Mouse (Mus musculus) adrenal gland, adult 8-10 months (tissue): ENCODE results near the gene C1ql1. TPM values are rescaled to one million over a fixed set of nuclear protein-coding genes. Genes with fewer than 3 reads are reported as not detected.

ENCODE experiments used
- DNase-seq: peaks from one replicate; pipeline ENCODE4 v3.0.0; 2022
- total RNA-seq, 4 experiments: library from RNA; stranded (reverse); gene quantifications; 2 replicates each; pipeline ENCODE4 v1.2.4; 2022

The C1ql1 gene
- total RNA-seq, 4 experiments from 2014 or later: 62.1 to 91.9 (median 72.9) TPM

- peak; percentile 55 for DNase-seq
These were observed 45.7 kb downstream of the C1ql1 start, which contains the start of gene Gfap for GRCm38 (mm10) chr11:102900763-102901162. Gfap (minus strand) TSS chr11:102900912.

- DNase-seq: no peak
These were observed 48.1 kb downstream of the C1ql1 start for GRCm38 (mm10) chr11:102898408-102898807.

GRCm38 (mm10) chr11:102896641-102897040, 49.8 kb downstream of the C1ql1 start:
- no peak for DNase-seq

- DNase-seq: no peak
These were observed 50.7 kb downstream of the C1ql1 start for GRCm38 (mm10) chr11:102895779-102896178.

GRCm38 (mm10) chr11:102894716-102895115, 51.8 kb downstream of the C1ql1 start:
- DNase-seq: no peak

GRCm38 (mm10) chr11:102893015-102893651, 53.4 kb downstream of the C1ql1 start:
- DNase-seq: peak; percentile 49

- DNase-seq: no peak
These were observed 56.4 kb downstream of the C1ql1 start for GRCm38 (mm10) chr11:102890096-102890495.

Other genes starting within 250 kb of the C1ql1 start
- 10 to 100 TPM; 26.5 to 30.5 (median 29.6) TPM for gene Ccdc43, start 248.9 kb downstream of the C1ql1 start, total RNA-seq
- gene Adam11, start 185.2 kb downstream of the C1ql1 start, total RNA-seq: 10 to 100 TPM in 2 of 4 experiments, 1 to 10 TPM in 2; 2.0 to 13.0 (median 8.0) TPM
- 10 to 100 TPM; 12.9 to 22.5 (median 17.7) TPM for gene Gjc1, start 127.0 kb downstream of the C1ql1 start, total RNA-seq
- 1 to 10 TPM; 1.4 to 2.6 (median 2.1) TPM for gene Higd1b, start 110.8 kb downstream of the C1ql1 start, total RNA-seq
- gene Eftud2, start 65.7 kb downstream of the C1ql1 start, total RNA-seq: 10 to 100 TPM; 62.2 to 95.9 (median 82.0) TPM
- gene Ccdc103, start 65.5 kb downstream of the C1ql1 start, total RNA-seq: 1 to 10 TPM in 1 of 4 experiments, under 1 TPM in 3; 0.59 to 1.5 (median 0.70) TPM
- under 1 TPM in 2 of 4 experiments, not detected in 2; 0.19 to 0.22 TPM for gene Fam187a, start 61.5 kb downstream of the C1ql1 start, total RNA-seq
- 1 to 10 TPM; 1.0 to 1.8 (median 1.8) TPM for gene Gfap, start 45.8 kb downstream of the C1ql1 start, total RNA-seq
- gene Kif18b, start 21.6 kb downstream of the C1ql1 start, total RNA-seq: 1 to 10 TPM in 1 of 4 experiments, under 1 TPM in 3; 0.74 to 1.5 (median 0.91) TPM
- gene Nmt1, start 81.5 kb upstream of the C1ql1 start, total RNA-seq: 100 to 1,000 TPM; 102 to 113 (median 109) TPM
- gene Dcakd, start 81.6 kb upstream of the C1ql1 start, total RNA-seq: 10 to 100 TPM; 64.3 to 89.6 (median 75.5) TPM
- 10 to 100 TPM; 10.0 to 18.9 (median 13.6) TPM for gene Plcd3, start 155.0 kb upstream of the C1ql1 start, total RNA-seq
- 100 to 1,000 TPM; 114 to 181 (median 146) TPM for gene Acbd4, start 155.0 kb upstream of the C1ql1 start, total RNA-seq
- gene Hexim1, start 169.5 kb upstream of the C1ql1 start, total RNA-seq: 10 to 100 TPM; 75.2 to 90.2 (median 86.0) TPM
- 1 to 10 TPM; 6.1 to 9.3 (median 8.6) TPM for gene Hexim2, start 185.7 kb upstream of the C1ql1 start, total RNA-seq
- 10 to 100 TPM; 29.3 to 40.6 (median 30.6) TPM for gene Fmnl1, start 224.4 kb upstream of the C1ql1 start, total RNA-seq